Mouse (Mus musculus): ENCODE data around the gene Inka2. TPM values are rescaled to one million over a fixed set of nuclear protein-coding genes. Genes with fewer than 3 reads are reported as not detected.

Gene Inka2
- polyA plus RNA-seq, 1 experiment: 1.5 TPM

DNA sequence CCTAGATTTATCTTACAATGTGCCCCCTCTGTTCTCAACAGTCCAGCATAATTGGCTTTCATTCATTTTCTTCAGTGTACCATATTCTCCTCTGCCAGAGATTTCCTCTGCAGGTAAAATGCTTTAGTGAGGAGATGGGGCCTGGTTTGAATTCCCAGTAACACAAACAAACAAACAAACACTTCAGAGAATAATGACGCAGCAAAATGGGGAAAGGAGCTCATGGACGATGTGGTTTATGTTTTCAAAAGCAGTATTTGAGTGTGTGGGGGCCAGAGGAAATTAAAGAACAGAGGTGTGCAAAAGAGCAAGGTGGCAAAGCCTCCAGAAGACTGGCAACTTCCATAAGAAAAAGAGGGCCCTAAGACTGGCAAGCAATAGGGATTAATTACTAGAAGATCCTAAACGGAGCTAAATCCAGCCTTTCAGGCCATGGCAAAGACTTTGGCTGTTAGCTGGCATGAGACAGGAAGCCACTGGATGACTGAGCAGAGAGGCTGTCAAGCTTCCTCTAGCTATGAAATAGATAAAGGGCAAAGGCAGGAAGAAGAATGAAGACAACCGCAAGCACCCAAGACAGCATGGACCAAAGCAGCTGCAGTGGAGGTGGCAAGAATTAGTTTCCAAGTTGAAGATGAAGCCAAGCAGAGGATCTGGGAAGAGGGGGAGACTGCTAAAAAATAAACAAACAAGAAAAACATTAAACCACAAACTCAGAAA lies 58.9 kb downstream of the Inka2 start:
- H3K4me3 ChIP-seq (replicated peaks; ENCODE audit: control insufficient read depth, low read depth, low read length): no peak overlapping the region
- TF ChIP-seq POLR2A (IDR thresholded peaks at IDR 0.05; ENCODE audit: borderline replicate concordance, control insufficient read depth, low read depth, low read length): no peak
- TF ChIP-seq CTCF (IDR thresholded peaks at IDR 0.05; ENCODE audit: control insufficient read depth, insufficient read depth, low read length): no peak
- peak overlapping the region; percentile 38 for H3K27ac ChIP-seq (ENCODE audit: control insufficient read depth, insufficient read depth, low read depth, low read length, poor library complexity)
- peaks cover 4% of the 10 kb centered on the region for H3K4me1 ChIP-seq (ENCODE audit: control insufficient read depth, insufficient read depth, low read length)
- 7% methylated on average over 4 of the region's 4 CpGs for WGBS

DNA sequence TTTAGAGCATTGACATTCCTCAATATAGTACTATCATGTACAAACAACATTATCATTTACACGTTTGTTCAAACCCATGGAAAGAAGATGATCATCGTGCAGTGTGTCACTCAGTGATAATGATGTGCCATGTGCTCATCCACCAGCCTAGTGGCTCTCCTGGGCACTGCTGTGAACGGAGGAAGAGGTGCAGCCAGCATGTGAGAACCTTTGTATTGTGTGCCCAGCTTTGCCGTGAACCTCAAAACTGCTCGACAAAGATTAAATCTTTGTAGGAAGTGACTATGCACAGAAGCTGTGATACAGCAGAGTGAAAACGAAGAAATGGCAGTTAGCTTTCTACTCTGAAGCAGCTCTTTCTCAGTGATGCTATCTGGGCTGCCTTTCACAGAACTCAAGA lies 64.1 kb downstream of the Inka2 start:
- H3K4me3 ChIP-seq (replicated peaks; ENCODE audit: control insufficient read depth, low read depth, low read length): no peak overlapping the region
- TF ChIP-seq POLR2A (IDR thresholded peaks at IDR 0.05; ENCODE audit: borderline replicate concordance, control insufficient read depth, low read depth, low read length) (no peak), CTCF (IDR thresholded peaks at IDR 0.05; ENCODE audit: control insufficient read depth, insufficient read depth, low read length) (peak; percentile 20; the same call in 1 of the 2 replicates)
- WGBS: 13% methylated on average over 6 of the region's 6 CpGs
- H3K4me1 ChIP-seq (ENCODE audit: control insufficient read depth, insufficient read depth, low read length): peaks cover 3% of the 10 kb centered on the region; the same call in 1 of the 2 replicates
- no peak overlapping the region for H3K27ac ChIP-seq (ENCODE audit: control insufficient read depth, insufficient read depth, low read depth, low read length, poor library complexity)

GRCm38 (mm10) chr3:105769380-105769779 lies 65.0 kb downstream of the Inka2 start:
- 36% methylated on average over 2 of the region's 2 CpGs for WGBS
- H3K4me1 ChIP-seq (ENCODE audit: control insufficient read depth, insufficient read depth, low read length): peaks cover 2% of the 10 kb centered on the region; the same call in 1 of the 2 replicates
- H3K4me3 ChIP-seq (replicated peaks; ENCODE audit: control insufficient read depth, low read depth, low read length): no peak overlapping the region
- TF ChIP-seq POLR2A (IDR thresholded peaks at IDR 0.05; ENCODE audit: borderline replicate concordance, control insufficient read depth, low read depth, low read length) (no peak), CTCF (IDR thresholded peaks at IDR 0.05; ENCODE audit: control insufficient read depth, insufficient read depth, low read length) (no peak)
- H3K27ac ChIP-seq (ENCODE audit: control insufficient read depth, insufficient read depth, low read depth, low read length, poor library complexity): no peak overlapping the region

Other genes starting within 250 kb of the Inka2 start
- 16.9 and 20.5 TPM in 2 replicates for gene Ddx20, start 17.0 kb upstream of the Inka2 start, polyA plus RNA-seq (2011; ENCODE audit: insufficient read depth, insufficient read length, low replicate concordance, missing spikeins)
- 91.9 and 112 TPM in 2 replicates for gene Rap1a, start 96.7 kb downstream of the Inka2 start, polyA plus RNA-seq (2011; ENCODE audit: insufficient read depth, insufficient read length, low replicate concordance, missing spikeins)
- gene Adora3, start 166.3 kb downstream of the Inka2 start, polyA plus RNA-seq (2011; ENCODE audit: insufficient read depth, insufficient read length, low replicate concordance, missing spikeins): 1.7 and 3.4 TPM in 2 replicates
- not detected in 2 replicates for gene Tmigd3, start 166.3 kb downstream of the Inka2 start, polyA plus RNA-seq (2011; ENCODE audit: insufficient read depth, insufficient read length, low replicate concordance, missing spikeins)
- 27.2 and 72.9 TPM in 2 replicates for gene I830077J02Rik, start 228.1 kb downstream of the Inka2 start, polyA plus RNA-seq (2011; ENCODE audit: insufficient read depth, insufficient read length, low replicate concordance, missing spikeins)

Measured in bone marrow, adult 2 months (tissue).